Mouse (Mus musculus) inflammation-experienced regulatory T-cells, adult 6 months (primary cell): Measurements from ENCODE around the gene Tor2a. TPM values are rescaled to one million over a fixed set of nuclear protein-coding genes. Genes with fewer than 3 reads are reported as not detected.

Experiments used
- polyA plus RNA-seq, 3 experiments: library from polyadenylated mRNA; unstranded; fragments of 100-300 nt; shearing (Covaris generic); gene quantifications; one replicate each; pipeline ENCODE4 v1.2.1; 2017

Gene Tor2a
- polyA plus RNA-seq, 3 experiments from 2014 or later, result 56.4 to 69.0 (median 67.4) TPM

Other genes starting within 250 kb of the Tor2a start
- gene Fam102a, start 221.9 kb upstream of the Tor2a start, polyA plus RNA-seq, result 10 to 100 TPM; 40.7 to 52.4 (median 50.7) TPM
- 100 to 1,000 TPM; 126 to 160 (median 144) TPM for gene Dpm2, start 186.4 kb upstream of the Tor2a start, polyA plus RNA-seq
- not detected for gene Pip5kl1, start 182.4 kb upstream of the Tor2a start, polyA plus RNA-seq
- under 1 TPM in 1 of 3 experiments, not detected in 2; 0.31 TPM for gene 9430097D07Rik, start 181.6 kb upstream of the Tor2a start, polyA plus RNA-seq
- 10 to 100 TPM; 31.5 to 42.6 (median 33.5) TPM for gene St6galnac4, start 170.1 kb upstream of the Tor2a start, polyA plus RNA-seq
- gene St6galnac6, start 157.5 kb upstream of the Tor2a start, polyA plus RNA-seq, result 1 to 10 TPM; 3.4 to 5.1 (median 4.3) TPM
- under 1 TPM in 1 of 3 experiments, not detected in 2; 0.52 TPM for gene Ak1, start 135.5 kb upstream of the Tor2a start, polyA plus RNA-seq
- gene Eng, start 110.6 kb upstream of the Tor2a start, polyA plus RNA-seq, result not detected
- 1 to 10 TPM; 3.2 to 7.2 (median 5.8) TPM for gene Fpgs, start 53.1 kb upstream of the Tor2a start, polyA plus RNA-seq
- gene Cdk9, start 44.2 kb upstream of the Tor2a start, polyA plus RNA-seq, result 10 to 100 TPM; 21.2 to 31.2 (median 30.4) TPM
- 10 to 100 TPM; 56.2 to 83.0 (median 61.4) TPM for gene Sh2d3c, start 36.2 kb upstream of the Tor2a start, polyA plus RNA-seq
- gene 6330409D20Rik, start 16.2 kb upstream of the Tor2a start, polyA plus RNA-seq, result 1 to 10 TPM in 2 of 3 experiments, not detected in 1; 1.2 to 1.3 TPM
- gene Ttc16, start 18.4 kb downstream of the Tor2a start, polyA plus RNA-seq, result 1 to 10 TPM in 1 of 3 experiments, under 1 TPM in 2; 0.55 to 1.8 (median 0.95) TPM
- gene Ptrh1, start 18.6 kb downstream of the Tor2a start, polyA plus RNA-seq, result 1 to 10 TPM; 6.5 to 9.3 (median 8.1) TPM
- gene Cfap157, start 27.2 kb downstream of the Tor2a start, polyA plus RNA-seq, result 1 to 10 TPM in 1 of 3 experiments, under 1 TPM in 1, not detected in 1; 0.53 to 1.3 TPM
- 1 to 10 TPM; 2.3 to 6.1 (median 5.0) TPM for gene Stxbp1, start 90.0 kb downstream of the Tor2a start, polyA plus RNA-seq
- gene Fam129b, start 118.9 kb downstream of the Tor2a start, polyA plus RNA-seq, result 1 to 10 TPM in 1 of 3 experiments, under 1 TPM in 2; 0.15 to 3.2 (median 0.90) TPM
- gene Rpl12, start 204.3 kb downstream of the Tor2a start, polyA plus RNA-seq, result 100 to 1,000 TPM in 1 of 3 experiments, 10 to 100 TPM in 2; 18.9 to 858 (median 48.2) TPM
- 1 to 10 TPM; 4.2 to 7.3 (median 7.3) TPM for gene Lrsam1, start 204.4 kb downstream of the Tor2a start, polyA plus RNA-seq
- 1 to 10 TPM; 2.0 to 5.0 (median 2.5) TPM for gene Slc2a8, start 224.8 kb downstream of the Tor2a start, polyA plus RNA-seq